Comparison of ENCODE assay signal across 13 mouse cellular contexts in genomic region chr7:130471045-130471444, GRCm38 (mm10).
"Had no signal": no experiment of that assay in that cellular context is flagged by ENCODE, and none has a peak within 500 bp of the region (broad histone marks: within the 10 kb centered on the region; RNA-seq: fewer than 3 reads in every experiment).

No protein-coding gene starts in this region.

- H3K9me3 ChIP-seq: limb, embryonic 13.5 days; neural tube, embryonic 12.5 days had no signal

- H3K9ac ChIP-seq: limb, embryonic 13.5 days; liver, embryonic 14.5 days; neural tube, embryonic 12.5 days had no signal

- H3K4me3 ChIP-seq: limb, embryonic 13.5 days; myocyte; neural tube, embryonic 12.5 days had no signal

- H3K4me2 ChIP-seq: limb, embryonic 13.5 days; neural tube, embryonic 12.5 days had no signal

- H3K27ac ChIP-seq: kidney, postnatal 0 days; limb, embryonic 13.5 days; liver, embryonic 14.5 days; neural tube, embryonic 12.5 days had no signal

- H3K27me3 ChIP-seq: limb, embryonic 13.5 days; neural tube, embryonic 12.5 days had no signal

- DNase-seq: kidney, adult 11 months; kidney, adult 9 months; kidney, postnatal 36 days; left cerebral cortex, postnatal 4 days; lung, adult 18-20 months; retina, postnatal 1 day; right cerebral cortex, postnatal 14 days; thymus, postnatal 36 days had no signal
